20 mouse cellular contexts compared by ENCODE assay signal in the genomic region with DNA sequence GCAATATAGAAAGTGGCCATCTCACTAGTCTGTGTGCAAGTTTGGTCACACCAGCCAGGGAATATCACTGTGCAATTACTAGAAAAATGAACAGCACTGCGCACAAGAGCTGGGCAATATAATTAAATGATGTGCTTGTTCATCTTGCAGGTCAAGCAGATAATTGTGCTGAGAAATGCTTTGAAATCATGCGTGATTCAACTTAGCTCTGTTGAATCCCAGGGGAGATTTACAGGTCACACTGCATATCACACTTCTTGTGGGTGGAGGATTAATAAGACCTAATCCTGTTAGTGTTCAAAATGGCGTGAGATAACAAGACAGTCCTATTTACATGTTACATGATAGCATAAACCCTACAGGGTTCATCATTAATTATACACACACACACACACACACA.
DNase-seq lines count a peak whose midpoint lies in the region; ATAC-seq and TF ChIP-seq lines count a peak whose summit lies in the region.
"Had no signal": no experiment of that assay in that cellular context is flagged by ENCODE, and none has a peak within 500 bp of the region (broad histone marks: within the 10 kb centered on the region; RNA-seq: fewer than 3 reads in every experiment).

No protein-coding gene starts in this region.

- no peak overlapping the region for H3K27ac ChIP-seq in hindbrain, postnatal 0 days
- H3K27ac ChIP-seq in hindbrain, embryonic 14.5 days: no peak overlapping the region
- H3K27ac ChIP-seq in midbrain, embryonic 14.5 days (replicated peaks; ENCODE audit: low read depth, low read length): no peak overlapping the region
- H3K27ac ChIP-seq: embryonic facial prominence, embryonic 13.5 days; forebrain, embryonic 15.5 days; heart, embryonic 10.5 days; hindbrain, embryonic 12.5 days had no signal

- 54% methylated on average over 3 of the region's 3 CpGs for WGBS in hindbrain, postnatal 0 days
- 47% methylated on average over 3 of the region's 3 CpGs for WGBS in hindbrain, embryonic 14.5 days
- WGBS in midbrain, embryonic 14.5 days: 28% methylated on average over 3 of the region's 3 CpGs

- H3K4me2 ChIP-seq in hindbrain, postnatal 0 days (ENCODE audit: low read depth, low read length): no peak overlapping the region
- no peak overlapping the region for H3K4me2 ChIP-seq in hindbrain, embryonic 14.5 days (replicated peaks)
- no peak overlapping the region for H3K4me2 ChIP-seq in midbrain, embryonic 14.5 days (ENCODE audit: low read length)
- H3K4me2 ChIP-seq: embryonic facial prominence, embryonic 13.5 days; forebrain, embryonic 15.5 days; hindbrain, embryonic 12.5 days had no signal

- H3K9ac ChIP-seq in hindbrain, postnatal 0 days (replicated peaks; ENCODE audit: low read length): no peak overlapping the region
- H3K9ac ChIP-seq in hindbrain, embryonic 14.5 days: no peak overlapping the region
- H3K9ac ChIP-seq in midbrain, embryonic 14.5 days (replicated peaks; ENCODE audit: low read length): no peak overlapping the region
- H3K9ac ChIP-seq: embryonic facial prominence, embryonic 13.5 days; forebrain, embryonic 15.5 days; hindbrain, embryonic 12.5 days had no signal

- H3K36me3 ChIP-seq in hindbrain, postnatal 0 days (ENCODE audit: insufficient read depth, low read length): no peaks in the 10 kb centered on the region
- H3K36me3 ChIP-seq in hindbrain, embryonic 14.5 days (replicated peaks; ENCODE audit: control insufficient read depth, insufficient read depth): no peaks in the 10 kb centered on the region
- no peaks in the 10 kb centered on the region for H3K36me3 ChIP-seq in midbrain, embryonic 14.5 days (ENCODE audit: control insufficient read depth, insufficient read depth, low read length)
- H3K36me3 ChIP-seq: embryonic facial prominence, embryonic 13.5 days; forebrain, embryonic 15.5 days; heart, embryonic 10.5 days; hindbrain, embryonic 12.5 days had no signal

- no peak overlapping the region for H3K4me3 ChIP-seq in hindbrain, postnatal 0 days (ENCODE audit: low read length)
- H3K4me3 ChIP-seq in hindbrain, embryonic 14.5 days (replicated peaks; ENCODE audit: low read length): no peak overlapping the region
- H3K4me3 ChIP-seq in midbrain, embryonic 14.5 days (replicated peaks; ENCODE audit: low read depth, low read length): no peak overlapping the region
- H3K4me3 ChIP-seq: embryonic facial prominence, embryonic 13.5 days; forebrain, embryonic 15.5 days; heart, embryonic 10.5 days; hindbrain, embryonic 12.5 days had no signal

- no peaks in the 10 kb centered on the region for H3K4me1 ChIP-seq in hindbrain, postnatal 0 days (ENCODE audit: insufficient read depth, low read length)
- H3K4me1 ChIP-seq in hindbrain, embryonic 14.5 days (replicated peaks; ENCODE audit: control insufficient read depth, insufficient read depth, low read length): peaks cover 7% of the 10 kb centered on the region; the same call in 1 of the 2 replicates
- peaks cover 8% of the 10 kb centered on the region for H3K4me1 ChIP-seq in midbrain, embryonic 14.5 days (ENCODE audit: control insufficient read depth, insufficient read depth, low read length)
- H3K4me1 ChIP-seq: forebrain, embryonic 15.5 days; heart, embryonic 10.5 days had no signal

- no peaks in the 10 kb centered on the region for H3K27me3 ChIP-seq in hindbrain, postnatal 0 days (ENCODE audit: insufficient read depth, low read length)
- no peaks in the 10 kb centered on the region for H3K27me3 ChIP-seq in hindbrain, embryonic 14.5 days (ENCODE audit: control insufficient read depth, insufficient read depth, low read length)
- H3K27me3 ChIP-seq in midbrain, embryonic 14.5 days (ENCODE audit: control insufficient read depth, insufficient read depth, low read length): no peaks in the 10 kb centered on the region
- H3K27me3 ChIP-seq: embryonic facial prominence, embryonic 13.5 days; forebrain, embryonic 15.5 days; hindbrain, embryonic 12.5 days had no signal

- peak; percentile 43 for DNase-seq in hindbrain, postnatal 0 days (ENCODE audit: low spot score)
- DNase-seq in hindbrain, embryonic 14.5 days (ENCODE audit: low spot score): no peak
- peak; percentile 68 for DNase-seq in brain, embryonic 14.5 days (ENCODE audit: low read depth)
- DNase-seq in midbrain, embryonic 14.5 days: peak; percentile 44
- peak; percentile 8 for DNase-seq in retina, postnatal 7 days (ENCODE audit: low read depth, low spot score)
- no peak for DNase-seq in spleen, adult 18-20 months
- DNase-seq: adrenal gland, adult 2 months; adrenal gland, postnatal 36 days; cerebellum, adult 11 months; cerebellum, adult 9-10 months; cerebellum, postnatal 25 days; gastrocnemius, postnatal 10 days; heart, adult 18-20 months; heart, postnatal 10 days; heart, postnatal 4 days had no signal

- no peaks in the 10 kb centered on the region for H3K9me3 ChIP-seq in hindbrain, postnatal 0 days (ENCODE audit: low read length)
- no peaks in the 10 kb centered on the region for H3K9me3 ChIP-seq in hindbrain, embryonic 14.5 days (ENCODE audit: control insufficient read depth, low read length)
- H3K9me3 ChIP-seq in midbrain, embryonic 14.5 days (ENCODE audit: control insufficient read depth, low read length): no peaks in the 10 kb centered on the region
- H3K9me3 ChIP-seq: embryonic facial prominence, embryonic 13.5 days; forebrain, embryonic 15.5 days; heart, embryonic 10.5 days; hindbrain, embryonic 12.5 days had no signal

- TF ChIP-seq CTCF in hindbrain, postnatal 0 days (IDR thresholded peaks at IDR 0.05; ENCODE audit: low read depth): no peak
- TF ChIP-seq CTCF in brain, embryonic 14.5 days (IDR thresholded peaks at IDR 0.05; ENCODE audit: borderline replicate concordance, extremely low read depth, insufficient read depth, insufficient read length): no peak

- no peak for ATAC-seq in hindbrain, postnatal 0 days
- no peak for ATAC-seq in hindbrain, embryonic 14.5 days (ENCODE audit: low FRiP score)
- ATAC-seq in midbrain, embryonic 14.5 days (ENCODE audit: low FRiP score, low TSS enrichment): 0 out of 2 replicates have a peak, but pooled peaks have one; percentile 17
- ATAC-seq: forebrain, embryonic 15.5 days; inflammation-experienced regulatory T-cells, adult 6 months had no signal

- no peak for TF ChIP-seq POLR2A in brain, embryonic 14.5 days (IDR thresholded peaks at IDR 0.05; ENCODE audit: borderline replicate concordance, extremely low read depth, insufficient read depth, insufficient read length, poor library complexity, severe bottlenecking)

Comparison
In these comparisons a context has a peak if more than half of its experiments do, and no peak if none do; other contexts are left out.
1. DNase-seq: peak in hindbrain, postnatal 0 days (single experiment), brain, embryonic 14.5 days (single experiment), midbrain, embryonic 14.5 days (single experiment) and retina, postnatal 7 days (single experiment); none in hindbrain, embryonic 14.5 days (single experiment) and spleen, adult 18-20 months (0 of 2).